Comparison of ENCODE assay signal across 8 mouse cellular contexts in the genomic region with DNA sequence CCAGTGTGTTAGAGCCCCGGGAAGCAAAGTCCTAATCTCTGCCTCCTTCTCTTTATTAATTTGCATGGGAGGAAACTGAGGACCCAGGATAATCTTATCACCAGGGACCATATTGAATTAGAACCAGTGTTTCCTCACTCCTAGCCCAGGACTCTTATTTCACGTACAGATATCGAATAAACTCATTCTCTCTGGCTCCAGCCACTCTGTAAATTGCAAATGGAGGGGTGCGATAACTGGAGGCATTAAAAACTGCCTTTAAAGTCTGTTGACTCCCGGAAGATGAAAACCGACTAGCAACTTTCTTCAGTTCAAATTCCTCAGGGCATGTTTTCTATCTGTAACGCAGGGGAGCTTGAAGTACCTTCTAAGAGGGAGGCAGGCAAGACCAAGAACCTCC. TPM values are rescaled to one million over a fixed set of nuclear protein-coding genes. Genes with fewer than 3 reads are reported as not detected.
DNase-seq lines count a peak whose midpoint lies in the region; ATAC-seq and TF ChIP-seq lines count a peak whose summit lies in the region.

No protein-coding gene starts in this region.

- H3K27ac ChIP-seq in heart, embryonic 10.5 days = no peak overlapping the region
- H3K27ac ChIP-seq in MEL (ENCODE audit: control insufficient read depth, low read depth, low read length) = peak overlapping the region; percentile 88
- no peak overlapping the region for H3K27ac ChIP-seq in hindbrain, embryonic 11.5 days (ENCODE audit: low read depth, low read length)
- H3K27ac ChIP-seq in liver, embryonic 16.5 days (ENCODE audit: low read length) = peak overlapping the region; percentile 35; the same call in 1 of the 2 replicates

- TF ChIP-seq CTCF in MEL (IDR thresholded peaks at IDR 0.05 in 2 of 3, conservative IDR thresholded peaks at IDR 0.05 in 1 of 3; ENCODE audit: control insufficient read depth in 1 of 3, insufficient read depth in 1 of 3, low read depth in 2 of 3, low read length in 3 of 3, poor library complexity in 1 of 3, severe bottlenecking in 1 of 3) = no peak

- H3K36me3 ChIP-seq in heart, embryonic 10.5 days = no peaks in the 10 kb centered on the region
- peaks cover 0 to 56% of the 10 kb centered on the region in 2 experiments; a peak in 2 of 4 replicates for H3K36me3 ChIP-seq in MEL (ENCODE audit: control insufficient read depth in 1 of 2, insufficient read depth in 2 of 2, low read length in 2 of 2)
- H3K36me3 ChIP-seq in hindbrain, embryonic 11.5 days (ENCODE audit: control insufficient read depth, insufficient read depth, low read length) = no peaks in the 10 kb centered on the region
- no peaks in the 10 kb centered on the region for H3K36me3 ChIP-seq in liver, embryonic 16.5 days (ENCODE audit: control insufficient read depth, insufficient read depth)

- intact Hi-C loops in heart, postnatal 10 days (cut with DNase I) = no loop called here
- intact Hi-C loops in left cerebral cortex, postnatal 36 days (cut with DNase I) = no loop called here

- peak overlapping the region; percentile 58 for H3K4me2 ChIP-seq in hindbrain, embryonic 11.5 days (replicated peaks; ENCODE audit: low read depth, low read length)
- peak overlapping the region; percentile 67 for H3K4me2 ChIP-seq in liver, embryonic 16.5 days (ENCODE audit: low read depth, low read length)

- peak overlapping the region; percentile 63 for H3K4me3 ChIP-seq in heart, embryonic 10.5 days
- H3K4me3 ChIP-seq in MEL (ENCODE audit: control insufficient read depth in 1 of 2, insufficient read depth in 1 of 2, low read depth in 2 of 2, low read length in 2 of 2) = peak overlapping the region; percentile 31 to 54; a peak in 3 of 4 replicates
- H3K4me3 ChIP-seq in hindbrain, embryonic 11.5 days (ENCODE audit: low read depth, low read length) = no peak overlapping the region
- peak overlapping the region; percentile 46; the same call in 1 of the 2 replicates for H3K4me3 ChIP-seq in liver, embryonic 16.5 days (ENCODE audit: low read depth, low read length)

- H3K27me3 ChIP-seq in heart, embryonic 10.5 days (ENCODE audit: insufficient read depth, poor library complexity, severe bottlenecking) = peaks cover 61% of the 10 kb centered on the region
- H3K27me3 ChIP-seq in MEL (ENCODE audit: control insufficient read depth in 1 of 2, insufficient read depth in 2 of 2, low read length in 2 of 2) = no peaks in the 10 kb centered on the region
- peaks cover 27% of the 10 kb centered on the region for H3K27me3 ChIP-seq in hindbrain, embryonic 11.5 days (ENCODE audit: control insufficient read depth, insufficient read depth, low read length)
- peaks cover 31% of the 10 kb centered on the region for H3K27me3 ChIP-seq in liver, embryonic 16.5 days (ENCODE audit: control insufficient read depth, insufficient read depth, low read depth, low read length)

- DNase-seq in heart, embryonic 10.5 days (ENCODE audit: low spot score) = no peak
- no peak for DNase-seq in heart, postnatal 10 days
- peak; percentile 92 for DNase-seq in MEL (ENCODE audit: low read depth, low spot score)
- no peak for DNase-seq in hindbrain, embryonic 11.5 days (ENCODE audit: low spot score)
- DNase-seq in left cerebral cortex, postnatal 36 days (ENCODE audit: low spot score in 2 of 2) = no peak
- no peak for DNase-seq in thymus, postnatal 25 days
- no peak for DNase-seq in right cerebral cortex, postnatal 4 days

- TF ChIP-seq POLR2A in MEL (IDR thresholded peaks at IDR 0.05; ENCODE audit: control insufficient read depth in 1 of 2, insufficient read depth in 1 of 2, low read depth in 1 of 2, low read length in 2 of 2, poor library complexity in 1 of 2) = no peak

- WGBS in heart, embryonic 10.5 days = 48% methylated on average over 7 of the region's 7 CpGs
- 69% methylated on average over 7 of the region's 7 CpGs for WGBS in hindbrain, embryonic 11.5 days
- 14% methylated on average over 7 of the region's 7 CpGs for WGBS in liver, embryonic 16.5 days (ENCODE audit: insufficient replicate concordance)

- H3K4me1 ChIP-seq in heart, embryonic 10.5 days = peaks cover 20% of the 10 kb centered on the region
- H3K4me1 ChIP-seq in MEL (ENCODE audit: control insufficient read depth in 1 of 2, insufficient read depth in 2 of 2, low read length in 2 of 2) = peaks cover 24 to 68% of the 10 kb centered on the region in 2 experiments
- peaks cover 5% of the 10 kb centered on the region; the same call in 1 of the 2 replicates for H3K4me1 ChIP-seq in hindbrain, embryonic 11.5 days (replicated peaks; ENCODE audit: control insufficient read depth, insufficient read depth, low read length)
- peaks cover 22% of the 10 kb centered on the region for H3K4me1 ChIP-seq in liver, embryonic 16.5 days (ENCODE audit: control insufficient read depth, low read depth, low read length)

- peak overlapping the region; percentile 38 for H3K9ac ChIP-seq in MEL (ENCODE audit: control insufficient read depth, low read depth, low read length, poor library complexity, severe bottlenecking)
- no peak overlapping the region for H3K9ac ChIP-seq in hindbrain, embryonic 11.5 days (ENCODE audit: low read depth, low read length)
- H3K9ac ChIP-seq in liver, embryonic 16.5 days (ENCODE audit: low read depth, low read length) = no peak overlapping the region

- peak; percentile 98 for TF ChIP-seq EP300 in MEL (IDR thresholded peaks at IDR 0.05; ENCODE audit: low read depth in 1 of 2, low read length in 2 of 2)

- no peak for TF ChIP-seq RAD21 in MEL (IDR thresholded peaks at IDR 0.05; ENCODE audit: low read depth, low read length)

- no peaks in the 10 kb centered on the region for H3K9me3 ChIP-seq in heart, embryonic 10.5 days
- H3K9me3 ChIP-seq in MEL (replicated peaks; ENCODE audit: insufficient read depth, low read length) = no peaks in the 10 kb centered on the region
- H3K9me3 ChIP-seq in hindbrain, embryonic 11.5 days (ENCODE audit: control insufficient read depth, low read length) = no peaks in the 10 kb centered on the region
- H3K9me3 ChIP-seq in liver, embryonic 16.5 days (replicated peaks; ENCODE audit: control insufficient read depth, low read length) = no peaks in the 10 kb centered on the region

- no peak for ATAC-seq in hindbrain, embryonic 11.5 days (ENCODE audit: low FRiP score)
- ATAC-seq in liver, embryonic 16.5 days (ENCODE audit: low read depth) = peak; percentile 72

- no peaks in the 10 kb centered on the region for H3K79me2 ChIP-seq in MEL (ENCODE audit: control insufficient read depth, insufficient read depth, low read length, poor library complexity)

TF ChIP-seq in MEL, 35 proteins besides CTCF, POLR2A, EP300 and RAD21 (continues in another document):
- TF ChIP-seq CHD2 (IDR thresholded peaks at IDR 0.05; ENCODE audit: low read length) = 0 out of 2 replicates have a peak, but pooled peaks have one; percentile 11
- TF ChIP-seq ELF1 (IDR thresholded peaks at IDR 0.05; ENCODE audit: low read depth, low read length) = peak; percentile 68
- TF ChIP-seq NELFE (IDR thresholded peaks at IDR 0.05; ENCODE audit: low read depth, low read length) = peak; percentile 37; the same call in 1 of the 2 replicates
- TF ChIP-seq ZMIZ1 (IDR thresholded peaks at IDR 0.05; ENCODE audit: low read depth, low read length) = no peak
- no peak for TF ChIP-seq USF1 (IDR thresholded peaks at IDR 0.05; ENCODE audit: low read depth, low read length)
- TF ChIP-seq SIN3A (IDR thresholded peaks at IDR 0.05; ENCODE audit: low read length) = peak; percentile 88
- no peak for TF ChIP-seq GABPA (IDR thresholded peaks at IDR 0.05; ENCODE audit: low read depth, low read length)

RNA-seq across cellular contexts. Expression of a gene that starts 3.1 kb away (rescaled TPM):
- 4.2 and 5.9 TPM in 2 replicates for polyA plus RNA-seq in heart, embryonic 10.5 days (2016; fragmentation: Nextera tagmentation; extraction: Ambion mirVana)
- 1 to 10 TPM in 1 of 2 experiments, under 1 TPM in 1; 0.99 to 2.0 TPM for total RNA-seq in heart, postnatal 10 days (2021)
- 3.8 and 6.7 TPM in 2 replicates for total RNA-seq in MEL (2012; rRNA removed)
- polyA plus RNA-seq in MEL (2012; ENCODE audit: insufficient read depth in 1 of 2, insufficient read length in 2 of 2, low read depth in 1 of 2, low replicate concordance in 2 of 2, missing spikeins in 1 of 2) = 1 to 10 TPM in 1 of 2 experiments, not detected in 1; 4.9 TPM
- 3.4 and 3.9 TPM in 2 replicates for polyA plus RNA-seq in hindbrain, embryonic 11.5 days (2014; fragmentation: Nextera tagmentation; extraction: Ambion mirVana)
- 1.1 and 1.2 TPM in 2 replicates for polyA plus RNA-seq in liver, embryonic 16.5 days (2015; fragmentation: Nextera tagmentation; extraction: Ambion mirVana)
- under 1 TPM; 0.35 to 0.57 TPM for total RNA-seq in left cerebral cortex, postnatal 36 days (2021)

RNA-seq across cellular contexts. Expression of a gene that starts 20.3 kb away (rescaled TPM):
- polyA plus RNA-seq in heart, embryonic 10.5 days (2016; fragmentation: Nextera tagmentation; extraction: Ambion mirVana) = 13.1 and 20.9 TPM in 2 replicates
- total RNA-seq in heart, postnatal 10 days (2021) = 1 to 10 TPM; 4.4 to 5.0 TPM
- total RNA-seq in MEL (2012; rRNA removed) = 6.3 and 8.1 TPM in 2 replicates
- 10 to 100 TPM in 1 of 2 experiments, not detected in 1; 10.3 TPM for polyA plus RNA-seq in MEL (2012; ENCODE audit: insufficient read depth in 1 of 2, insufficient read length in 2 of 2, low read depth in 1 of 2, low replicate concordance in 2 of 2, missing spikeins in 1 of 2)
- 20.8 and 23.7 TPM in 2 replicates for polyA plus RNA-seq in hindbrain, embryonic 11.5 days (2014; fragmentation: Nextera tagmentation; extraction: Ambion mirVana)
- polyA plus RNA-seq in liver, embryonic 16.5 days (2015; fragmentation: Nextera tagmentation; extraction: Ambion mirVana) = 3.8 TPM in 2 replicates
- 1 to 10 TPM; 4.2 to 5.8 TPM for total RNA-seq in left cerebral cortex, postnatal 36 days (2021)

RNA-seq across cellular contexts. Expression of a gene that starts 47.8 kb away (rescaled TPM):
- 0.94 and 1.4 TPM in 2 replicates for polyA plus RNA-seq in heart, embryonic 10.5 days (2016; fragmentation: Nextera tagmentation; extraction: Ambion mirVana)
- 1 to 10 TPM; 6.9 to 7.0 TPM for total RNA-seq in heart, postnatal 10 days (2021)
- 4.4 and 5.7 TPM in 2 replicates for total RNA-seq in MEL (2012; rRNA removed)
- 10 to 100 TPM in 1 of 2 experiments, not detected in 1; 10.5 TPM for polyA plus RNA-seq in MEL (2012; ENCODE audit: insufficient read depth in 1 of 2, insufficient read length in 2 of 2, low read depth in 1 of 2, low replicate concordance in 2 of 2, missing spikeins in 1 of 2)
- polyA plus RNA-seq in hindbrain, embryonic 11.5 days (2014; fragmentation: Nextera tagmentation; extraction: Ambion mirVana) = 9.1 and 14.9 TPM in 2 replicates
- polyA plus RNA-seq in liver, embryonic 16.5 days (2015; fragmentation: Nextera tagmentation; extraction: Ambion mirVana) = 1.7 and 1.8 TPM in 2 replicates
- total RNA-seq in left cerebral cortex, postnatal 36 days (2021) = 100 to 1,000 TPM; 294 to 308 TPM

RNA-seq across cellular contexts. Expression of a gene that starts 58.0 kb away (rescaled TPM):
- polyA plus RNA-seq in heart, embryonic 10.5 days (2016; fragmentation: Nextera tagmentation; extraction: Ambion mirVana) = 51.3 and 69.9 TPM in 2 replicates
- 10 to 100 TPM; 14.9 to 16.2 TPM for total RNA-seq in heart, postnatal 10 days (2021)
- 57.1 and 67.6 TPM in 2 replicates for total RNA-seq in MEL (2012; rRNA removed)
- polyA plus RNA-seq in MEL (2012; ENCODE audit: insufficient read depth in 1 of 2, insufficient read length in 2 of 2, low read depth in 1 of 2, low replicate concordance in 2 of 2, missing spikeins in 1 of 2) = 10 to 100 TPM in 1 of 2 experiments, not detected in 1; 98.1 TPM
- 79.9 and 88.9 TPM in 2 replicates for polyA plus RNA-seq in hindbrain, embryonic 11.5 days (2014; fragmentation: Nextera tagmentation; extraction: Ambion mirVana)
- polyA plus RNA-seq in liver, embryonic 16.5 days (2015; fragmentation: Nextera tagmentation; extraction: Ambion mirVana) = 36.5 and 37.0 TPM in 2 replicates
- 10 to 100 TPM; 23.0 to 37.3 TPM for total RNA-seq in left cerebral cortex, postnatal 36 days (2021)

Comparison
In these comparisons a context has a peak if more than half of its experiments do, and no peak if none do; other contexts are left out.
1. H3K27ac ChIP-seq: peak in MEL (single experiment) and liver, embryonic 16.5 days (single experiment); none in heart, embryonic 10.5 days (single experiment) and hindbrain, embryonic 11.5 days (single experiment).